Comparison of ENCODE assay signal across 27 mouse cellular contexts in the genomic region with DNA sequence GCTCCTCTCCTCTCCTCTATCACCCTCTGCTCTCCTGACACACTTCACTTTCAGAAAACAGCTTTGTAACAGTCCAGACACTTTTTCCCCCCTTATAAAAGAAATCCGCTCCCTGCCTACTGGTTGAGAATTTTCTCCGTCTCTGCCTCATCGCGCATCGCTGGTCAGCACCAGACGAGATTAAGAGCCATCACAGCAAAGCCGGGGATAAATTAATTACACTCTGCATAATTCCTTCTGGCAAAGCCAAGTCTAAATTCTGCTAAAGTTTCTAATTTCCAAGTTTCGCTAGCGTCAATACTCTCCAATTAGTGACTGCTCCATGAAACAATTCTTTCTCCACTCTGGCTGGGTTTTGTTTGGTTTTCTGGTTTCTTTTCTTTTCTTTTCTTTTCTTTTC. TPM values are rescaled to one million over a fixed set of nuclear protein-coding genes. Genes with fewer than 3 reads are reported as not detected.
"Had no signal": no experiment of that assay in that cellular context is flagged by ENCODE, and none has a peak within 500 bp of the region (broad histone marks: within the 10 kb centered on the region; RNA-seq: fewer than 3 reads in every experiment).

No protein-coding gene starts in this region.

- H3K9me3 ChIP-seq: limb, embryonic 10.5 days; liver, embryonic 12.5 days; liver, embryonic 15.5 days; stomach, embryonic 15.5 days had no signal

- H3K9ac ChIP-seq: limb, embryonic 13.5 days; liver, embryonic 12.5 days; liver, embryonic 15.5 days; stomach, embryonic 15.5 days had no signal

- H3K36me3 ChIP-seq: limb, embryonic 10.5 days; limb, embryonic 13.5 days; liver, embryonic 12.5 days; liver, embryonic 15.5 days; stomach, embryonic 15.5 days had no signal

- H3K4me2 ChIP-seq: limb, embryonic 13.5 days; liver, embryonic 12.5 days; liver, embryonic 15.5 days; stomach, embryonic 15.5 days had no signal

- ATAC-seq: liver, embryonic 12.5 days had no signal

- H3K27ac ChIP-seq: kidney, postnatal 0 days; layer of hippocampus, adult 2 months; limb, embryonic 10.5 days; limb, embryonic 13.5 days; liver, embryonic 12.5 days; liver, embryonic 15.5 days; stomach, embryonic 15.5 days had no signal

- DNase-seq: kidney, adult 2 months; layer of hippocampus, adult 9-11 months; liver; lung, adult 2 months; lung, postnatal 14 days; lung, postnatal 4 days; right cerebral cortex, postnatal 25 days; spleen, adult 18-20 months; thymus, postnatal 25 days had no signal

- H3K27me3 ChIP-seq: liver, embryonic 12.5 days; liver, embryonic 15.5 days; stomach, embryonic 15.5 days had no signal

- H3K4me3 ChIP-seq: layer of hippocampus, adult 2 months; limb, embryonic 10.5 days; limb, embryonic 13.5 days; liver, embryonic 12.5 days; liver, embryonic 15.5 days; stomach, embryonic 15.5 days had no signal

- H3K4me1 ChIP-seq: limb, embryonic 13.5 days; liver, embryonic 12.5 days; liver, embryonic 15.5 days; stomach, embryonic 15.5 days had no signal

RNA-seq across cellular contexts. Expression of gene Spaca7, which starts 51.2 kb away (rescaled TPM):
- total RNA-seq: layer of hippocampus, adult 2 months; layer of hippocampus, postnatal 25 days; left cerebral cortex, adult 18-20 months; left cerebral cortex, postnatal 25 days; megakaryocyte progenitor cell, adult 5-6 weeks; megakaryocyte-erythroid progenitor cell, adult 5-6 weeks; midbrain, postnatal 0 days had no signal
- polyA plus RNA-seq: large intestine, adult 2 months; limb, embryonic 10.5 days; limb, embryonic 13.5 days; liver, embryonic 12.5 days; liver, embryonic 15.5 days; lung, adult 2 months; lung, embryonic 16.5 days; midbrain, postnatal 0 days; neural tube, embryonic 11.5 days; neural tube, embryonic 14.5 days; stomach, embryonic 15.5 days; thymus, postnatal 0 days had no signal
